Mouse (Mus musculus) erythroblast, adult 5-6 weeks (primary cell): ENCODE data around the gene Rxfp2. TPM values are rescaled to one million over a fixed set of nuclear protein-coding genes. Genes with fewer than 3 reads are reported as not detected.

ENCODE experiments used
- ATAC-seq: replicated peaks from 2 replicates; pipeline ENCODE4 v1.8.0; 2016; ENCODE audit warnings: moderate number of reproducible peaks, mild to moderate bottlenecking, moderate TSS enrichment, inconsistent platforms; ENCODE audit not compliant: poor library complexity, low FRiP score, severe bottlenecking
- total RNA-seq, 2 experiments: library from RNA; stranded (forward) in 1 of 2; stranded (reverse) in 1 of 2; fragments of 150-400 nt in 1 of 2; fragments of 200-764, 138-1000 nt in 1 of 2; gene quantifications; 2 replicates each; pipeline versions ENCODE4 v1.2.3 to v1.2.4; 2015 to 2017; ENCODE audit warnings: low replicate concordance in 2 of 2

The Rxfp2 gene
- total RNA-seq, 2 experiments from 2014 or later, result not detected

GRCm38 (mm10) chr5:150106358-150106757, 87.9 kb downstream of the Rxfp2 start:
- ATAC-seq, result no peak

- no peak for ATAC-seq
Measured at GRCm38 (mm10) chr5:150111236-150111635, 92.8 kb downstream of the Rxfp2 start.

GRCm38 (mm10) chr5:150114007-150114406, 95.5 kb downstream of the Rxfp2 start:
- ATAC-seq, result no peak

- no peak for ATAC-seq
Measured at GRCm38 (mm10) chr5:150114778-150115177, 96.3 kb downstream of the Rxfp2 start.

GRCm38 (mm10) chr5:150115271-150116092, 97.0 kb downstream of the Rxfp2 start:
- ATAC-seq, result no peak

- ATAC-seq, result no peak
Measured at GRCm38 (mm10) chr5:150116216-150116905, 97.9 kb downstream of the Rxfp2 start.

GRCm38 (mm10) chr5:150116906-150117216, 98.4 kb downstream of the Rxfp2 start:
- ATAC-seq, result no peak

GRCm38 (mm10) chr5:150118124-150118454, 99.6 kb downstream of the Rxfp2 start:
- no peak for ATAC-seq

GRCm38 (mm10) chr5:150118455-150119241, 100.2 kb downstream of the Rxfp2 start, which contains the start of gene Fry:
Gene Fry, plus strand, starts transcription at chr5:150118645.
- peak; percentile 94 for ATAC-seq

- ATAC-seq, result no peak
Measured at GRCm38 (mm10) chr5:150120676-150121075, 102.2 kb downstream of the Rxfp2 start.

- ATAC-seq, result no peak
Measured at GRCm38 (mm10) chr5:150122095-150122494, 103.6 kb downstream of the Rxfp2 start.

GRCm38 (mm10) chr5:150122571-150122970, 104.1 kb downstream of the Rxfp2 start:
- ATAC-seq, result no peak

- ATAC-seq, result no peak
Measured at GRCm38 (mm10) chr5:150125920-150126319, 107.4 kb downstream of the Rxfp2 start.

GRCm38 (mm10) chr5:150128432-150128831, 110.0 kb downstream of the Rxfp2 start:
- ATAC-seq, result no peak

GRCm38 (mm10) chr5:150130144-150130543, 111.7 kb downstream of the Rxfp2 start:
- ATAC-seq, result no peak

- ATAC-seq, result no peak
Measured at GRCm38 (mm10) chr5:150131166-150131565, 112.7 kb downstream of the Rxfp2 start.

Other genes starting within 250 kb of the Rxfp2 start
- 16.1 and 30.1 TPM in 2 replicates for gene Fry, start 100.0 kb downstream of the Rxfp2 start, total RNA-seq (2015; ENCODE audit: low replicate concordance)
- gene Fry, start 100.0 kb downstream of the Rxfp2 start, total RNA-seq (2017; ENCODE audit: low replicate concordance), result 10.3 and 16.4 TPM in 2 replicates